Mouse (Mus musculus) megakaryocyte, embryonic 14.5 days (primary cell): Measurements from ENCODE around the gene Morc4. TPM values are rescaled to one million over a fixed set of nuclear protein-coding genes. Genes with fewer than 3 reads are reported as not detected.

Experiments
- H3K27me3 ChIP-seq: replicated peaks from 2 replicates; pipeline ENCODE3; 2012; ENCODE audit warnings: inconsistent platforms
- H3K36me3 ChIP-seq: replicated peaks from 2 replicates; pipeline ENCODE3; 2012; ENCODE audit warnings: low read length, inconsistent platforms, mixed read lengths
- H3K4me1 ChIP-seq: 2 replicates; pipeline ENCODE4 v1.6.1; 2012; ENCODE audit warnings: inconsistent platforms
- H3K4me3 ChIP-seq: replicated peaks from 2 replicates; pipeline ENCODE3; 2012; ENCODE audit warnings: moderate library complexity, mild to moderate bottlenecking, inconsistent platforms
- H3K9me3 ChIP-seq: 2 replicates; pipeline ENCODE4 v1.6.1; 2012; ENCODE audit warnings: inconsistent platforms
- FLI1 ChIP-seq: IDR thresholded peaks from 2 replicates; pipeline ENCODE4 v1.6.1; 2012; ENCODE audit warnings: low read length, inconsistent platforms, mixed read lengths
- GATA1 ChIP-seq: IDR thresholded peaks from 3 replicates; pipeline ENCODE4 v1.6.1; 2012; ENCODE audit warnings: mixed read lengths, low read length, inconsistent platforms, borderline replicate concordance
- polyA plus RNA-seq: library from polyadenylated mRNA; stranded (reverse); fragments of >175 nt; gene quantifications from 2 replicates; pipeline ENCODE4 v1.2.3, GENCODE M21; 2012; ENCODE audit warnings: low replicate concordance; ENCODE audit not compliant: insufficient read depth

Morc4 gene
- polyA plus RNA-seq, 1 experiment: not detected

- peaks cover 4% of the 10 kb centered on the region; the same call in 1 of the 2 replicates for H3K4me1 ChIP-seq
- peaks cover 22% of the 10 kb centered on the region for H3K27me3 ChIP-seq
- H3K4me3 ChIP-seq: no peak overlapping the region
- TF ChIP-seq GATA1 (no peak), FLI1 (no peak)
- H3K36me3 ChIP-seq: no peaks in the 10 kb centered on the region
- no peaks in the 10 kb centered on the region for H3K9me3 ChIP-seq
These were observed 63.4 kb downstream of the Morc4 start for GRCm38 (mm10) chrX:139808085-139808484.

- Histone ChIP-seq H3K27me3 (peaks cover 22% of the 10 kb centered on the region), H3K4me3 (no peak overlapping the region), H3K9me3 (no peaks in the 10 kb centered on the region), H3K36me3 (no peaks in the 10 kb centered on the region), H3K4me1 (no peaks in the 10 kb centered on the region)
- TF ChIP-seq GATA1: no peak
- TF ChIP-seq FLI1: no peak
These were observed 64.1 kb downstream of the Morc4 start for GRCm38 (mm10) chrX:139807391-139807790.

GRCm38 (mm10) chrX:139805918-139806317 is 65.6 kb downstream of the Morc4 start:
- Histone ChIP-seq H3K27me3 (peaks cover 26% of the 10 kb centered on the region), H3K4me1 (no peaks in the 10 kb centered on the region), H3K36me3 (no peaks in the 10 kb centered on the region), H3K4me3 (no peak overlapping the region), H3K9me3 (0 out of 2 replicates have a peak, but pooled peaks cover 3% of the 10 kb centered on the region)
- TF ChIP-seq GATA1 (no peak), FLI1 (no peak)

- Histone ChIP-seq H3K27me3 (peaks cover 20% of the 10 kb centered on the region), H3K36me3 (no peaks in the 10 kb centered on the region), H3K4me3 (no peak overlapping the region), H3K9me3 (0 out of 2 replicates have a peak, but pooled peaks cover 5% of the 10 kb centered on the region), H3K4me1 (no peaks in the 10 kb centered on the region)
- TF ChIP-seq FLI1 (no peak), GATA1 (no peak)
These were observed 68.4 kb downstream of the Morc4 start for GRCm38 (mm10) chrX:139803028-139803427.

- no peaks in the 10 kb centered on the region for H3K4me1 ChIP-seq
- no peak within 1 kb of the TSS for H3K4me3 ChIP-seq
- H3K9me3 ChIP-seq: 0 out of 2 replicates have a peak, but pooled peaks cover 5% of the 10 kb centered on the region
- TF ChIP-seq GATA1: no peak
- TF ChIP-seq FLI1: no peak
- peaks cover 22% of the 10 kb centered on the region for H3K27me3 ChIP-seq
- no peaks in the 10 kb centered on the region for H3K36me3 ChIP-seq
These were observed 71.0 kb downstream of the Morc4 start, which contains the start of gene Cldn2 for GRCm38 (mm10) chrX:139800406-139800878. Gene Cldn2 (plus strand): TSS chrX:139800828.

GRCm38 (mm10) chrX:139799953-139800352 is 71.5 kb downstream of the Morc4 start:
- TF ChIP-seq GATA1 (no peak), FLI1 (no peak)
- no peak overlapping the region for H3K4me3 ChIP-seq
- 0 out of 2 replicates have a peak, but pooled peaks cover 5% of the 10 kb centered on the region for H3K9me3 ChIP-seq
- H3K36me3 ChIP-seq: no peaks in the 10 kb centered on the region
- peaks cover 23% of the 10 kb centered on the region for H3K27me3 ChIP-seq
- no peaks in the 10 kb centered on the region for H3K4me1 ChIP-seq

GRCm38 (mm10) chrX:139797875-139798274 is 73.6 kb downstream of the Morc4 start:
- TF ChIP-seq GATA1 (no peak), FLI1 (no peak)
- peaks cover 18% of the 10 kb centered on the region for H3K27me3 ChIP-seq
- H3K36me3 ChIP-seq: no peaks in the 10 kb centered on the region
- H3K4me3 ChIP-seq: no peak overlapping the region
- H3K9me3 ChIP-seq: 0 out of 2 replicates have a peak, but pooled peaks cover 5% of the 10 kb centered on the region
- H3K4me1 ChIP-seq: no peaks in the 10 kb centered on the region

GRCm38 (mm10) chrX:139796037-139796436 is 75.4 kb downstream of the Morc4 start:
- Histone ChIP-seq H3K4me1 (no peaks in the 10 kb centered on the region), H3K36me3 (no peaks in the 10 kb centered on the region), H3K27me3 (peaks cover 19% of the 10 kb centered on the region), H3K4me3 (no peak overlapping the region), H3K9me3 (0 out of 2 replicates have a peak, but pooled peaks cover 4% of the 10 kb centered on the region)
- TF ChIP-seq FLI1: no peak
- no peak for TF ChIP-seq GATA1

GRCm38 (mm10) chrX:139794072-139794845 is 77.2 kb downstream of the Morc4 start:
- no peak for TF ChIP-seq FLI1
- no peak for TF ChIP-seq GATA1
- Histone ChIP-seq H3K36me3 (no peaks in the 10 kb centered on the region), H3K27me3 (peaks cover 21% of the 10 kb centered on the region), H3K4me1 (no peaks in the 10 kb centered on the region), H3K9me3 (no peaks in the 10 kb centered on the region), H3K4me3 (no peak overlapping the region)

- no peak for TF ChIP-seq GATA1
- no peak for TF ChIP-seq FLI1
- H3K9me3 ChIP-seq: no peaks in the 10 kb centered on the region
- H3K27me3 ChIP-seq: peaks cover 18% of the 10 kb centered on the region
- no peaks in the 10 kb centered on the region for H3K4me1 ChIP-seq
- H3K4me3 ChIP-seq: no peak overlapping the region
- no peaks in the 10 kb centered on the region for H3K36me3 ChIP-seq
These were observed 85.7 kb downstream of the Morc4 start for GRCm38 (mm10) chrX:139785764-139786163.
